Mouse (Mus musculus) spleen, postnatal 10 days (tissue): ENCODE results near the gene Bcam.

Experiments used
- DNase-seq, 2 experiments: peaks; one replicate each; pipeline ENCODE4 v3.0.0; 2021 to 2022; ENCODE audit warnings: low spot score in 2 of 2

Gene Bcam

GRCm38 (mm10) chr7:19754065-19754464, 16.8 kb downstream of the Bcam start:
- DNase-seq: no peak

GRCm38 (mm10) chr7:19753587-19753986, 17.2 kb downstream of the Bcam start:
- DNase-seq: no peak

GRCm38 (mm10) chr7:19752652-19753051, 18.2 kb downstream of the Bcam start:
- DNase-seq: no peak

GRCm38 (mm10) chr7:19751070-19751383, 19.8 kb downstream of the Bcam start:
- DNase-seq: no peak

- DNase-seq: peak; percentile 53 to 79
Measured at GRCm38 (mm10) chr7:19750217-19751069, 20.4 kb downstream of the Bcam start, which contains the start of gene Nectin2. Nectin2 (minus strand) TSS chr7:19750483.

- peak; percentile 57 to 87 for DNase-seq
Measured at GRCm38 (mm10) chr7:19749389-19750216, 21.2 kb downstream of the Bcam start.

GRCm38 (mm10) chr7:19748219-19749195, 22.3 kb downstream of the Bcam start:
- no peak for DNase-seq

GRCm38 (mm10) chr7:19747420-19748218, 23.2 kb downstream of the Bcam start:
- no peak for DNase-seq

- DNase-seq: no peak
Measured at GRCm38 (mm10) chr7:19746426-19747201, 24.2 kb downstream of the Bcam start.

- DNase-seq: no peak
Measured at GRCm38 (mm10) chr7:19745971-19746370, 24.8 kb downstream of the Bcam start.

GRCm38 (mm10) chr7:19744590-19745385, 26.0 kb downstream of the Bcam start:
- no peak for DNase-seq

- DNase-seq: no peak
Measured at GRCm38 (mm10) chr7:19743791-19744190, 27.0 kb downstream of the Bcam start.

GRCm38 (mm10) chr7:19742468-19742867, 28.3 kb downstream of the Bcam start:
- no peak for DNase-seq

- no peak for DNase-seq
Measured at GRCm38 (mm10) chr7:19741329-19742031, 29.3 kb downstream of the Bcam start.

- DNase-seq: no peak
Measured at GRCm38 (mm10) chr7:19740269-19740668, 30.5 kb downstream of the Bcam start.

GRCm38 (mm10) chr7:19738771-19739170, 32.0 kb downstream of the Bcam start:
- DNase-seq: no peak

- no peak for DNase-seq
Measured at GRCm38 (mm10) chr7:19736389-19737057, 34.3 kb downstream of the Bcam start.

- no peak for DNase-seq
Measured at GRCm38 (mm10) chr7:19734178-19734666, 36.6 kb downstream of the Bcam start.
